Mouse (Mus musculus) large intestine, adult 2 months (tissue): ENCODE measurements around the gene Gm37240. TPM values are rescaled to one million over a fixed set of nuclear protein-coding genes. Genes with fewer than 3 reads are reported as not detected.

Experiments used
- DNase-seq: peaks from one replicate; pipeline ENCODE4 v3.0.0-alpha.2; 2012; ENCODE audit warnings: low read depth, low spot score
- WGBS: fragments of 180-500 bp; shearing (Covaris S2); methylation state at CpG from one replicate; pipeline ENCODE4 v1.1.7; 2018; 5-methylcytosine and 5-hydroxymethylcytosine counted together
- polyA plus RNA-seq: library from polyadenylated mRNA; depleted of rRNA; stranded (reverse); fragments of >200 nt; gene quantifications from 2 replicates; pipeline ENCODE4 v1.2.3, GENCODE M21; 2012

Gene Gm37240
- polyA plus RNA-seq, 1 experiment: 3.7 TPM

DNA sequence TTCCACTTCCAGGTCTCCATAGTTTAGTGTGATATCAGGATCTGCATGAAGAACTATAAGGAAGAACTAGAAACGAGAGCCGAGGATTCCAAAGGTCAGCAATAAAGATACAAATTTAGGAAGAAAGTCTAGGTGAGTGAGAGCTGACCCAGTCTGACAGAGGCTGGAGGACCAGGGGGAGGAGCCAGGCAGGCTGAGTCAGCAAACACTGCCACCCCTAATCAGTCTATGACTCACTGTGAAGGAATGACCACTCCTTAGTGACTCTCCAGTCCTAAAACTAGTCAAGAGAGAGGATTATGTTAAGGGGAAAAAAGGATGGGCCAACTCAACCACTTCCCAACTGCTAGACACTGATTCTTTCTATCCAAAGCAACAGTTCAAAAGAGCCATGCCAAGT lies 6.6 kb downstream of the Gm37240 start:
- WGBS: 45% methylated on average over 2 of the region's 2 CpGs
- DNase-seq: peak; percentile 96

DNA sequence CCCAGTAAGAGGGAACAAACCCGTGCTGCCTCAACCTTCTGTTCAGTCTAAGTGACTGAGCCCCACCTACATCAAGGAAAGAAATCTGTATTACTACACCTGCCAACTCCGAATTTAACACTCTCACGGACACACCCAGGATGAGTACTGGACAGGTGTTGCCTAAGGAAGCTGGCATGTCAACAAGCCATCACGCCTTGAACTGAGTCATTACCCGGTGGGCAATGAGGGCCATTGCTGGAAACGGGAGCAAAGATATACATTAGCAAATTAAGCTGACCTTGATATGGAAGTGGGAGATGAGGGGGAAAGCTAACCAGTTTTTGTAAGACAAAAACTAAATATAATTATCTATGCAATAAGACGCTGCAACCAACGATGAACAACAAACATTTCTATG lies 7.2 kb downstream of the Gm37240 start:
- DNase-seq: no peak
- 31% methylated on average over 8 of the region's 8 CpGs for WGBS

DNA sequence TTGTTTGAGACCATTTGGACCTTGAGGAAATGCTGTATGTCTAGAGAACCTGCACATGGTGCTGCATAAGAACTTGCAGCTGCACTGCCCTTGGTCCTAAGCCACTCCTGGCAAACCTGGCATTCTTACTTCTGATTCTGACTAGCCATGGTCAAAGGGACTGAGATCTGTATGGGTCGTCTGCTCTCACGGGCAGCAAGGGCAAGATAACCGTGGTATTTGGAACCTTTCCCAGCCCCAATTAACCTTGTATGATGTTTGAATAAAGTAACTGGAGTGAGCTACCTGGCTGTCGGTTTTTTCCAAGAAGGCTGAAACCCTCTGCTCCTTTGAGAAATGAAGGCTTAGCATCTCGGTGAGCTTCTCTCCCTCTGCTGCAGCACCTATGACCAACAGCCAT lies 8.4 kb downstream of the Gm37240 start:
- 36% methylated on average over 5 of the region's 5 CpGs for WGBS
- DNase-seq: no peak

DNA sequence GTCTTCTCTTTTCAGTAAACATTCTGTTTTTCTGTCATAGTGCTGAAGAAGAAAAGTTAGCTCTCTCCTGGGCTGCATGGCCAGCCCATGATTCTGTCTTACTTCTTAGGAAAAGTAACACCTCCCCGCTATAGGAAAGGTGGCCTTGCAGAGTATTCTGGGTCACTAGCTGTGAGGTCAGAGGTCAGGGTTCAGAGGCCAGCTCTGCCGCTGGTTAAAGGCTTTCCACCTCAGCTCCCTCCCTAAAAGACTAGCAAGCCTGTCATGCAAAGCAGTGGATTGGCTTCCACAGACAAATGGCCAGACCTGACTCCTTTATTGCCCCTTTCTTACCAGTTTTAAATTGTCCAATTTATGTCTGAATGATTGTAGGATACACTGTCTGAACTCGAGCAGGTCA lies 23.3 kb downstream of the Gm37240 start:
- 47% methylated on average over 3 of the region's 3 CpGs for WGBS
- no peak for DNase-seq

DNA sequence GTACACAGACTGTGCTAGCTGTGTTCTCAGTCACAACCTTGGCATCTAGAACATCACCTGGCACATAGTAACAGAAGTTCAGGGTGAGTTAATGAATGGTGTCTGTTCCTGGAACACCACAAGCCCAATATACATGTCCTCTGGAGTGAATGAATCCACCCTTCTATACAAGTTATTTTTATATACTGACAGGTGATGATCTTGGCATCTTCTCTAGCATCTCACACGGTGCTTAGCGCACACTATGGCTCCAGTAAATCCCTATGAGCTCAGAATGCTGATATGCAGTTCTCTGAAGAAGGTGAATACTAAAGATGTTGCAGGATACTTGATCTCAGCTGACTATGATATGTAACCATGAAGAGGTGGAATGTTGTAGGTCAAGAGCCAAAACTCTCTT lies 24.4 kb downstream of the Gm37240 start:
- WGBS: 78% methylated on average over 2 of the region's 2 CpGs
- DNase-seq: no peak

DNA sequence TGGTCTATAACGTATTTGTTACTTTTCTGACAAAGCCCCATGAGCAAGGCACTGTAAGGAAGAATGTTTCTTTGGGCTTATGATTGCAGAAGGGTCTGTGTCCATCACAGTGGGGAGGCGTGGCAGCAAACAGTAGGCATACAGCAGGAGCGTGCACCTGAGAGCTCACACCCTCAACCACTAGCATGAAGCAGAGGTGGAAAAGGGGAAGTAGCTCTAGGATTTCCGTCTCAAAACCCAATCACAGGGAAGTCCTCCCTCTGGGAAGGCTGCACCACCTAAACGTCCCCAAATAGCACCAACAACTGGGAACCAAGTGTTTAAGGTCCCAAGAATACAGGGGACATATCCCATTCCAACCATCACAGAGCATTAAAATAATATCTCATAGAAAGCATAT lies 26.3 kb downstream of the Gm37240 start:
- DNase-seq: no peak
- 72% methylated on average over 5 of the region's 5 CpGs for WGBS

DNA sequence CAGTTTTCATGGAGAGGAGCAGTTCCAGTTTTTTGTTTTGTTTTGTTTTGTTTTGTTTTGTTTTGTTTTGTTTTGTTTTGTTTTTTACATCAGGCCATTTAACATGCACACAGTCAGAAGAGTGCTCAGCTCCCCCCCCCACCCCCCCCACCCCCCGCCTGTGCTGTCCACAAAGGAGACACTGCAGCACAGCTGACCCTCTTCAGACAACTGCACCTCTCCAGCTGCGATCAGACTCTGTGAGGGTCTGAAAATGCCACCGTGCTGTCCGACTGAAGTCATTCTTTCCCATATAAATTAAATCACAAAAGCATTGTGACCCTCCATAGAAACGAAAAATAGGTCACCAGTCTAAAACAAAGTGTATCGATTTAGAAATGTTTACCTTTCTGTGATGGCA lies 28.0 kb downstream of the Gm37240 start:
- WGBS: 81% methylated on average over 6 of the region's 6 CpGs
- no peak for DNase-seq

DNA sequence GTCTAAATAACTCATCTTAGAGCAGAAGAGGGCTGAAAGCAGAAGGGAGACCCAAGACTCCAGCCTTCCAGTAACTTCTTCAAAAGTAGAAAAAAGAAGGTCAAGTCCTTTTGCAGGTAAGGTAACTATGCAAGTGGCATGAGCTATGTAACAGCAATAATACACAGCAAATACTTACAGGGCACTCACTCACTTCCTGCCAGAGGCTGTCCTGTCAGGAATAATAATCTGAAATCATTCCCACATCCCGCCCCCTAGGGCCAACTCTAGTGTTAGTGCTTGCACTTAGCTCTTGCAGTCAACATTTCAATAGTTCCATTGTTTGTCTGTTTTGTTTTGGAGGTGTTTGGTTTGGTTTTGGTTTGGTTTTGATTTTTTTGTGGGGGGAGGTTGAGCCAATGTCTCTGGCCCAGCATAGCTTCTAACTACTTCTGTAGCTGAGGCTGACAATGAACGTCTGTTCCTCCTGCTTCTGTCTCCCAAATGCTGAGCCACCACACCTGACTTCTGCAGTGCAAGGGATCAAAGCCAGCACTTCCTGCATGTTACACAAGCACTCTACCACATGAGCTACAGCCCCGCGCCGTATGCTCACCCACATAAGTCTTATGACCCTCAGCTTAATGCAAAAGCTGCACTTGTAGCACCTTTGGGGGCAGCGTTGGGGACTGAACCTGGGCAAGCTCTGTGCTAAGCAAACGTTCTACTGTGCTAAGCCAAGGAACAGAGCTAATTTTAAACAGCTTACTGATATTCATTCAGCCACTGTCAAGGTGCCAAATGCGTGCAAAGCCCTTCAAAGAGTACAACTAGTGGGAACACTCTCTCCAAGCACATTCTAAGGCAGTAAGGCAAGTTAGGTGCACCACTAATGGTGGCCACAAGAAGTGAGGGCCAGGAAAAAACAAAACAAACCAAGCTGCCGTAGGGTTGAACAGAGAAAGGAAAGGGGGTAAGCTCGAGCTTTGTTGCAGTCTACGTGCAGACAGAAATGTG lies 28.9 kb downstream of the Gm37240 start:
- DNase-seq: no peak
- 64% methylated on average over 11 of the region's 11 CpGs for WGBS

DNA sequence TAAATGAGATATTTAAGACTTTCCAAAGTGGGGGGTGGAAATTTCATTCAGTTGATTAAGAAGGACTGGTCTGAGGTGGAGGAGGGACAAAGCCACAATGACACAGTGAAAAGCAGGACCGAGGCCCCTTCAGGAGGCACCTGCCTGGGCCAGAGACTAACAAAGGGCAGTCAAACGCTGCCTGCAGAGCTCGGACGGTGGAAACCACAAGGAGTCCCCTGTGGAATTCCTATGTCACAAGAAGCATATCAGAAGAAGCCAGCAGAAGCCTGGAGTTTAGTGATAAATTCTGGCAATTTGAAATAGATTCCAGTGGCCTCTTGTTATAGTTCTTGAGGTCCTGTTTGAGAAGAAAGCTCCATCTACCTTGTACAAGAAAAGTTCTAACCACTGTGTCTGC lies 30.2 kb downstream of the Gm37240 start:
- DNase-seq: no peak
- 70% methylated on average over 4 of the region's 4 CpGs for WGBS

DNA sequence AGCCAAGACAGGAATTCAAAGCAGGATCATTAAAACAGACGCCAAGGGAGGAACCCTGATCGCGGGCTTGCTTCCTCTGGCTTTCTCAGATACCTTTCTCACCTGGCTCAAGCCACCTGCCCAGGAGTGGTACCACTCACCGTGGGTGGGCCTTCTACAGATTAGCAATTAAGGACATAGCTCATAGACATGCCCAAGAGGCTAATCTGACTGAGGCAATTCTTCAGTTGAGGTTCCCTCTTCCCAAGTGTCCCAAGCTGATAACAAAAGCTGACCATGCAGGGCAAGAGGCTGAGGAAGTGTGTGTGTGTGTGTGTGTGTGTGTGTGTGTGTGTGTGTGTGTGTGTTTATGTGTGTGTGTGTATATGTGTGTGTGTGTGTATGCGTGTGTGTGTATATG lies 31.4 kb downstream of the Gm37240 start:
- WGBS: 49% methylated on average over 5 of the region's 5 CpGs

DNA sequence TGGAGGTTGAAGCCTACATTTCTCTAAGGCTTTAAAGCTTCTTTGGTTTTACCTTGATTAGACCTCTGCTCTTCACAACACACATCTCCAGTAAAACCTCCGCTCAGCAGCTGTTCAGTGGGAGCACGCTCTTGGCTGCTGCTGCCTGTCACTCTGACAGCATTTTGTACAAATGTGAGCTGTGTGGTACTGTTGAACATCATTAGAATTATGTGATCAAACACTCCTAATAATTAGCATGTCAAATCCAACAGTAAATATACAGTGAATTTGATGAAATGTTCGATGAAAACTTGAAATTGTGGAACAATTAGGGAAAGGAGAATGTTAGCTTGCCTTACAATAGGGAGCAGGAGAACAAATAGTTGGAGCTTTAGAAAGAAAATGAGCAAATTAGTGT lies 32.3 kb downstream of the Gm37240 start:
- DNase-seq: no peak

More for the DNA sequence above, 31.4 kb downstream of the Gm37240 start:
- DNase-seq: no peak

DNA sequence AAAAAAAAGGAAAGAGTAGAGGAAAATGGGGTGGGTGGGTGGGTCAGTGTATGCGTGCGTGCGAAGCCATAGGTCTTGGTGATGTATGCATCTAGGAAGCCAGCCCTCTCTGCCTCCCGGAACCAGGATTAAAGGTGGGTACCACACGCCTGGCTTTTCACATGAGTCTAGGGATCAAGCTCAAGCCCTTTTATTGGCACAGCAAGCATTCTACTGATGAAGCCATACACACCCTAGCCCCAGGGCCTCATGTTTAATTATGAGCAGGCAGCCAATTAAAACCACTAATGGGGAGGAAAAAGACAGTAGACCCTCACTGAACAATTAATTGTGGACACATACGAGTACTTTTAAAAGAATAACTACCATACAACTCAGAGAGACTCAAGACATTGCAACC lies 33.2 kb downstream of the Gm37240 start:
- no peak for DNase-seq
- WGBS: 89% methylated on average over 6 of the region's 6 CpGs

More for the DNA sequence above, 32.3 kb downstream of the Gm37240 start:
- 97% methylated on average over 3 of the region's 3 CpGs for WGBS

DNA sequence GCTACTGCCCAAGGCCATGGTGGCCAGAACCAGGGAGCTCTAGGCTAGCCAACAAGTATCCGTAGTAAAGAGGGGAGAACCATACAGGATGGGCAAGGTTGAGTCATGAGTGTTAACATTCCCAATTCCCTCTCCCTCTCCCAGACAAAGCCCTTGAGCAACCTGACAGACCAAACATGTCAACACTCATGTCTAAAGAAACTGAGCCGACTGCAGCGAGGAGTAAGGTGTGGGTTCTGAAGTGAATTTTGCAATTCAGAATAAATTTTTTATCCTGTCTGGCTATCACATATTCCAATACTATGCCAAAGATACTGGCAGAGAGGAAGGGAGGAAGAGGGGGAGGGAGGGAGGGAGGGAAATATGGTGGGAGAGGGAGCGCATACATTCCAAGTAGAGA lies 33.6 kb downstream of the Gm37240 start:
- DNase-seq: no peak
- WGBS: 87% methylated on average over 4 of the region's 4 CpGs

DNA sequence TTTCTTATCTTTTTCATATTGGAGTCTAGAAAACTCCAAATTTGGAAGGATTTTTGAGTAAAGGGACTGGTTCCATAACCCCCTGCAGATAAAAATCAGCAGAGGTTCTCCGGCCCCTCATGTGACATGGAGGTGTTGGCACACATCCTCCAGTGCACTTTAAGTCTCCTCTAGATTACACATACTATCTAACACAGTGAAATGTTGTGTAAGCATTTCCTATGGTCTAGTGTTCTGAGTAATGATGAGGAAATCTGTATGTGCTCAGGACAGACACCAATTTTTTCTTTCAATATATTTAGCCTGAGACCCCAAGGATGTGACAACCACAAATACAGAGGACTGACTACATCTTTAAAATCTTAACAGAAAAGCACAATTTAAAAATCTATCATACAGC lies 37.2 kb downstream of the Gm37240 start:
- 91% methylated on average over 1 of the region's 1 CpGs for WGBS
- DNase-seq: no peak

DNA sequence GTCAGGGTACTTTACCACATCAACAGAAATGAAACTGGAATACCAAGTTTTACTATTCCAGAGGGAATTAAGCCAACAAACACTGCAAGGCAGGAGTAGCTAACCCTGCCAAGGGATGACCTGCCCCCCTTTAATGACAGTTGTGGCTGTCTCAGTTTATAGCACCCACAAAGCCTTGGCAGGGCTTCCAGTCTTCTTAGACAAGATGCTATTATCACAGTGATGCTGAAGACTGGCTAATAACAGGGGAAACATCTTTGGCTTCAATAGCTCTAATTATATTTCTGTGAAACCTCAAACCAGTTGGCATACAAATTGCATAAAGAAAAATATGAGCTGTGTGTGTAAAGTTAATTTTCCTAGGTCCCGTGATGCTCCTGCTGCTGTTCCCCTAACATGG lies 41.0 kb downstream of the Gm37240 start:
- 86% methylated on average over 1 of the region's 1 CpGs for WGBS
- DNase-seq: no peak

DNA sequence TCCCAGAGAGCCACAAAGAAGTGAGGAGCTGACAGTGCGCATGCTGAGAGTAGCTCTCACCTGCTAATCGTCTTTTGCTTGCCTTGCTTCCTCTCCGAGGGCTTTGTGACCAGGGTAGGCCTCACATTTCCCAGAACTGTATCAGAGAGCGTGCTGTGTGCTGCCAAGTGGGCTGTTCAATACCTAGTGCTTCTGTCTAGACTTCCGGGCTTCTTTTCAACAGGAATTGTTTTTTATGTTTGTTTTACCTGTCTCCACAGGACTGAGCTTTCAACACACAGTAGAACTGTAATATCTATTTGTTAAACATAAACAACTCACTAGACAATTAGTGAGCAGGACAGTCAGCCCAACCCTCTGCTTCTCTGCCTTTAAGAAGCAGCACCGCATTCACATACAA lies 42.0 kb downstream of the Gm37240 start:
- DNase-seq: no peak
- WGBS: 77% methylated on average over 6 of the region's 6 CpGs

DNA sequence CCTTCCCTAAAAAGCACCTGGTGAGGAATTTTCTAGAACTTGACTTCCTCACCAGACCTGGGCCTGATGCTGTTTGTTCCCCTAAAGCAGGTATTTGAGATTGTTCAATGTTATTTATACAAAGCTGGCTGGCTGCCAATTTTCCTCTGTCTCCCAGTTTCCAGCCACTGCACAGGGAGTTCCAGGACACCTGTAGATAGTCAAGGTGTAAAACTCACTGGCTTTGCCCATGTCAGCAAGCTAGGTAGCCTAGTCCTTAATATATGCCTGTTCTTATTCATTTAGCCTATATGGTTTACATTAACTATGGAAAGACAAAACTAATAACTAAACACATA lies 44.5 kb downstream of the Gm37240 start:
- DNase-seq: no peak

DNA sequence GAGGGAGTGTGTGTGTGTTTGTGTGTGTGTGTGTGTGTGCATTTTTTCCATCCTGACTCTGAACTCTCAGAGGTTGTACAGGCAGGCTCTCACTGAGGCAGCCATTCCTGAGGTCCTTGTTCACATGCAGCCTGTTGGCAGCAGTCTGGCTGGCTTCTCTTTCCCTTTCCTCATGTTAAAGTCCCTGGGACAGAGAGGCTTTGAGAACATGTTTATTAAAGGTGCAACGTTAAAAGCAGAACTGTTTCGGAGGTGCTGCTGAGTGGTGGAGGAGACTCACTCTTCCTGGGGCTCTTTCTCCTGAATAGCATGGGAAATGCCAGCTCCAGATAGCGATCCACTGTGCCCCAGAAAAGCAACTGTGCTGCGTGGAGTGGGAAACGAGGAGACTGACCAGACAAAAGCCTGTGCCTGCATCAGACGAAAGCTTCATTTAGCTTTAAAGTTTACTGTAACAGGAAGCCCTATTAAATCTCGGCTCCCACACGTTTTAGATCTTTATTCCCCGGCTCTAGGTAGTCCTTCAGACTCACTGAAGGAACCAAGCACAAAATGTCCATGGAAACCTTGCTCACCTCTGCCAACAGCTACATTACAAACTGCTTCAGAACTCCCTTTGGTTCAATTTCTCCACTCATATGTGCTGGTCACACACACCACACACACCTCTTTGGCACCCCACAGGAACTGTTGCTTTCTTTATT lies 45.0 kb downstream of the Gm37240 start:
- WGBS: 27% methylated on average over 9 of the region's 9 CpGs
- DNase-seq: no peak

DNA sequence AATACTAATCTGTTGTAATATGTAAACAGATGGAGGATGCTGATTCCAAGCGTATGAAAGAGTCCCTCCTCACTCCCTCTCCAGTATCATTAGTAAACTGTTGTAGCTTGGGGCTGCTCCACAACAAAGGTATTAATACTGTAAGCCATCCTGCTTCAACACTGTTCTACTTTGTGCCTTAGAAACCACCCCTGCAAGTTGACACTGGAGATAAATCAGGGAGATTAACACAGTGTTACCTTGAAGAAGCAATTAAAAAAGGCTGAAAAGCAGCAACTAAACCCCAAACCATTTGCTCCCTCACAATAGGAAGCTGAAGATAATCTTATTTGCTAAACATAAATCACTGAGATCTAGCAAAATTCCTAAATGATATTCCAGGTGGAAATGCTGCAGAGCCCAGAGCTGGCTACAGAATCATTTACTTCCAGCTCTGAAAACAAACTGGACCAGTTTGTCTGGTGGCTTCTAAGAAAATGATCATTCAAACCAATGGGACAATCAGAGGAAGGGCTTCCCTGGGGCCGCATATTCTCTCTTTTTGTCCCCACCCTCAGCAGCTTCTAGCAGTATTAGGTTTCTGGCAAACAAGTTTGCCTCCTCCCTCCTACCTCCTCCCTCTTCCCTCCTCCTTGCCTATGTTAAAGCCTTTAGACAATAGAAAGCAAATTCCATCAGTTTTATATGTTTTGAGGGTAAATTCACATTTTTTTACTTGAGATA lies 45.7 kb downstream of the Gm37240 start:
- no peak for DNase-seq
- WGBS: 38% methylated on average over 2 of the region's 2 CpGs

DNA sequence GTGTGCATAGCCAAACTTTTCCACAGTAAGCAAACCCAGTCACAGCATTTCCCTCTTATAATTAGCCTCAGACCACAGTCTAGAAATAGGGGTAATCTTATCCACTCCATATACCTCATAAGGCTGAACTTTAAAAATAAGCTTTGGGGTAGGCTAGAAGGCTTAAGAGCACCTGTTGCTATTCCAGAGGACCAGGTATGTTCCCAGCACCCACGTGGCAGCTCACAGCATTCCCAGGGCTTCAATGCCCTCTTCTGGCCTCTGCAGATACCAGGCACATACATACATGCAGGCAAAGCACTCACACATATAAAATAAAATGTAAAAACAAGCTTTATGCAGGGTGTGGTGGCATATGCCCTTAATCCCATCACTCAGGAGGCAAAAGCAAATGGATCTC lies 53.7 kb downstream of the Gm37240 start:
- 91% methylated on average over 1 of the region's 1 CpGs for WGBS
- no peak for DNase-seq
